Mouse (Mus musculus): ENCODE data around the gene Stim1. TPM values are rescaled to one million over a fixed set of nuclear protein-coding genes. Genes with fewer than 3 reads are reported as not detected.

Stim1 gene
- polyA plus RNA-seq, 1 experiment, result 37.0 TPM

- H3K4me3 ChIP-seq, result no peak overlapping the region
- H3K36me3 ChIP-seq (ENCODE audit: control insufficient read depth, insufficient read depth), result no peaks in the 10 kb centered on the region
- TF ChIP-seq CEBPB (IDR thresholded peaks at IDR 0.05; ENCODE audit: insufficient read depth, poor library complexity, severe bottlenecking), result no peak
- TF ChIP-seq REST (IDR thresholded peaks at IDR 0.05; ENCODE audit: insufficient read depth, insufficient read length), result no peak
- no peak for TF ChIP-seq MYOG (IDR thresholded peaks at IDR 0.05; ENCODE audit: control insufficient read depth in 1 of 3, insufficient read depth in 1 of 3, insufficient read length in 2 of 3, low read depth in 2 of 3)
- TF ChIP-seq E2F4 (IDR thresholded peaks at IDR 0.05; ENCODE audit: insufficient read depth), result no peak
- no peak for TF ChIP-seq USF1 (IDR thresholded peaks at IDR 0.05; ENCODE audit: low read depth)
- no peak for TF ChIP-seq POLR2A (IDR thresholded peaks at IDR 0.05; ENCODE audit: insufficient read length, low read depth)
- TF ChIP-seq MAX (IDR thresholded peaks at IDR 0.05; ENCODE audit: low read depth), result no peak
- H3K27me3 ChIP-seq (ENCODE audit: control insufficient read depth, insufficient read depth, insufficient read length), result no peaks in the 10 kb centered on the region
- H3ac ChIP-seq (ENCODE audit: control insufficient read depth, insufficient read length), result no peak overlapping the region
- H3K79me2 ChIP-seq (ENCODE audit: control insufficient read depth, insufficient read depth), result no peaks in the 10 kb centered on the region
- H3K4me2 ChIP-seq (ENCODE audit: low read depth), result no peak overlapping the region
Measured at GRCm38 (mm10) chr7:102305596-102305995, 38.0 kb downstream of the Stim1 start.

- Histone ChIP-seq H3K79me2 (ENCODE audit: control insufficient read depth, insufficient read depth) (no peaks in the 10 kb centered on the region), H3K4me2 (ENCODE audit: low read depth) (no peak overlapping the region), H3ac (ENCODE audit: control insufficient read depth, insufficient read length) (no peak overlapping the region), H3K27me3 (ENCODE audit: control insufficient read depth, insufficient read depth, insufficient read length) (no peaks in the 10 kb centered on the region), H3K4me3 (no peak overlapping the region), H3K36me3 (ENCODE audit: control insufficient read depth, insufficient read depth) (no peaks in the 10 kb centered on the region)
- TF ChIP-seq TCF12 (IDR thresholded peaks at IDR 0.05; ENCODE audit: insufficient read depth, poor library complexity, severe bottlenecking) (no peak), REST (IDR thresholded peaks at IDR 0.05; ENCODE audit: insufficient read depth, insufficient read length) (no peak), USF1 (IDR thresholded peaks at IDR 0.05; ENCODE audit: low read depth) (no peak), MYOG (IDR thresholded peaks at IDR 0.05; ENCODE audit: control insufficient read depth in 1 of 3, insufficient read depth in 1 of 3, insufficient read length in 2 of 3, low read depth in 2 of 3) (no peak), CEBPB (IDR thresholded peaks at IDR 0.05; ENCODE audit: insufficient read depth, poor library complexity, severe bottlenecking) (no peak), SRF (IDR thresholded peaks at IDR 0.05; ENCODE audit: control insufficient read depth, insufficient read length, low read depth) (no peak), POLR2A (IDR thresholded peaks at IDR 0.05; ENCODE audit: insufficient read length, low read depth) (no peak), TCF3 (IDR thresholded peaks at IDR 0.05; ENCODE audit: insufficient read length, low read depth) (no peak), E2F4 (IDR thresholded peaks at IDR 0.05; ENCODE audit: insufficient read depth) (no peak), MYOD1 (IDR thresholded peaks at IDR 0.05; ENCODE audit: control insufficient read depth in 1 of 3, insufficient read length in 2 of 3, low read depth in 2 of 3) (no peak), MAX (IDR thresholded peaks at IDR 0.05; ENCODE audit: low read depth) (no peak), POLR2AphosphoS2 (IDR thresholded peaks at IDR 0.05; ENCODE audit: insufficient read length, low read depth) (no peak)
Measured at GRCm38 (mm10) chr7:102310266-102310665, 42.7 kb downstream of the Stim1 start.

- H3K4me3 ChIP-seq, result no peak overlapping the region
- H3ac ChIP-seq (ENCODE audit: control insufficient read depth, insufficient read length), result no peak overlapping the region
- H3K27me3 ChIP-seq (ENCODE audit: control insufficient read depth, insufficient read depth, insufficient read length), result no peaks in the 10 kb centered on the region
- no peaks in the 10 kb centered on the region for H3K79me2 ChIP-seq (ENCODE audit: control insufficient read depth, insufficient read depth)
- H3K4me2 ChIP-seq (ENCODE audit: low read depth), result no peak overlapping the region
- no peak for TF ChIP-seq REST (IDR thresholded peaks at IDR 0.05; ENCODE audit: insufficient read depth, insufficient read length)
- TF ChIP-seq TCF3 (IDR thresholded peaks at IDR 0.05; ENCODE audit: insufficient read length, low read depth), result no peak
- TF ChIP-seq SRF (IDR thresholded peaks at IDR 0.05; ENCODE audit: control insufficient read depth, insufficient read length, low read depth), result no peak
- no peak for TF ChIP-seq MAX (IDR thresholded peaks at IDR 0.05; ENCODE audit: low read depth)
- H3K36me3 ChIP-seq (ENCODE audit: control insufficient read depth, insufficient read depth), result no peaks in the 10 kb centered on the region
Measured at GRCm38 (mm10) chr7:102310821-102311220, 43.2 kb downstream of the Stim1 start.

GRCm38 (mm10) chr7:102312840-102313534 is 45.4 kb downstream of the Stim1 start:
- TF ChIP-seq POLR2AphosphoS2 (IDR thresholded peaks at IDR 0.05; ENCODE audit: insufficient read length, low read depth) (no peak), POLR2A (IDR thresholded peaks at IDR 0.05; ENCODE audit: insufficient read length, low read depth) (no peak), CEBPB (IDR thresholded peaks at IDR 0.05; ENCODE audit: insufficient read depth, poor library complexity, severe bottlenecking) (no peak), USF1 (IDR thresholded peaks at IDR 0.05; ENCODE audit: low read depth) (no peak), TCF12 (IDR thresholded peaks at IDR 0.05; ENCODE audit: insufficient read depth, poor library complexity, severe bottlenecking) (no peak), SRF (IDR thresholded peaks at IDR 0.05; ENCODE audit: control insufficient read depth, insufficient read length, low read depth) (no peak), MYOG (IDR thresholded peaks at IDR 0.05; ENCODE audit: control insufficient read depth in 1 of 3, insufficient read depth in 1 of 3, insufficient read length in 2 of 3, low read depth in 2 of 3) (no peak), MYOD1 (IDR thresholded peaks at IDR 0.05; ENCODE audit: control insufficient read depth in 1 of 3, insufficient read length in 2 of 3, low read depth in 2 of 3) (no peak), MAX (IDR thresholded peaks at IDR 0.05; ENCODE audit: low read depth) (no peak), E2F4 (IDR thresholded peaks at IDR 0.05; ENCODE audit: insufficient read depth) (no peak), TCF3 (IDR thresholded peaks at IDR 0.05; ENCODE audit: insufficient read length, low read depth) (no peak), REST (IDR thresholded peaks at IDR 0.05; ENCODE audit: insufficient read depth, insufficient read length) (no peak)

GRCm38 (mm10) chr7:102313535-102313863 is 45.9 kb downstream of the Stim1 start:
- Histone ChIP-seq H3K79me2 (ENCODE audit: control insufficient read depth, insufficient read depth) (no peaks in the 10 kb centered on the region), H3K4me3 (no peak overlapping the region), H3ac (ENCODE audit: control insufficient read depth, insufficient read length) (no peak overlapping the region), H3K4me2 (ENCODE audit: low read depth) (no peak overlapping the region), H3K27me3 (ENCODE audit: control insufficient read depth, insufficient read depth, insufficient read length) (no peaks in the 10 kb centered on the region), H3K36me3 (ENCODE audit: control insufficient read depth, insufficient read depth) (no peaks in the 10 kb centered on the region)
- TF ChIP-seq CEBPB (IDR thresholded peaks at IDR 0.05; ENCODE audit: insufficient read depth, poor library complexity, severe bottlenecking) (no peak), REST (IDR thresholded peaks at IDR 0.05; ENCODE audit: insufficient read depth, insufficient read length) (no peak), POLR2A (IDR thresholded peaks at IDR 0.05; ENCODE audit: insufficient read length, low read depth) (no peak), SRF (IDR thresholded peaks at IDR 0.05; ENCODE audit: control insufficient read depth, insufficient read length, low read depth) (no peak), TCF12 (IDR thresholded peaks at IDR 0.05; ENCODE audit: insufficient read depth, poor library complexity, severe bottlenecking) (no peak), TCF3 (IDR thresholded peaks at IDR 0.05; ENCODE audit: insufficient read length, low read depth) (no peak), MYOD1 (IDR thresholded peaks at IDR 0.05; ENCODE audit: control insufficient read depth in 1 of 3, insufficient read length in 2 of 3, low read depth in 2 of 3) (no peak), POLR2AphosphoS2 (IDR thresholded peaks at IDR 0.05; ENCODE audit: insufficient read length, low read depth) (no peak), MAX (IDR thresholded peaks at IDR 0.05; ENCODE audit: low read depth) (no peak), MYOG (IDR thresholded peaks at IDR 0.05; ENCODE audit: control insufficient read depth in 1 of 3, insufficient read depth in 1 of 3, insufficient read length in 2 of 3, low read depth in 2 of 3) (no peak), E2F4 (IDR thresholded peaks at IDR 0.05; ENCODE audit: insufficient read depth) (no peak), USF1 (IDR thresholded peaks at IDR 0.05; ENCODE audit: low read depth) (no peak)

More at GRCm38 (mm10) chr7:102312840-102313534, 45.4 kb downstream of the Stim1 start:
- Histone ChIP-seq H3ac (ENCODE audit: control insufficient read depth, insufficient read length) (no peak overlapping the region), H3K27me3 (ENCODE audit: control insufficient read depth, insufficient read depth, insufficient read length) (no peaks in the 10 kb centered on the region), H3K4me2 (ENCODE audit: low read depth) (no peak overlapping the region), H3K4me3 (no peak overlapping the region), H3K79me2 (ENCODE audit: control insufficient read depth, insufficient read depth) (no peaks in the 10 kb centered on the region), H3K36me3 (ENCODE audit: control insufficient read depth, insufficient read depth) (no peaks in the 10 kb centered on the region)

All from myocyte (in vitro differentiated cells).